In the genomic region with DNA sequence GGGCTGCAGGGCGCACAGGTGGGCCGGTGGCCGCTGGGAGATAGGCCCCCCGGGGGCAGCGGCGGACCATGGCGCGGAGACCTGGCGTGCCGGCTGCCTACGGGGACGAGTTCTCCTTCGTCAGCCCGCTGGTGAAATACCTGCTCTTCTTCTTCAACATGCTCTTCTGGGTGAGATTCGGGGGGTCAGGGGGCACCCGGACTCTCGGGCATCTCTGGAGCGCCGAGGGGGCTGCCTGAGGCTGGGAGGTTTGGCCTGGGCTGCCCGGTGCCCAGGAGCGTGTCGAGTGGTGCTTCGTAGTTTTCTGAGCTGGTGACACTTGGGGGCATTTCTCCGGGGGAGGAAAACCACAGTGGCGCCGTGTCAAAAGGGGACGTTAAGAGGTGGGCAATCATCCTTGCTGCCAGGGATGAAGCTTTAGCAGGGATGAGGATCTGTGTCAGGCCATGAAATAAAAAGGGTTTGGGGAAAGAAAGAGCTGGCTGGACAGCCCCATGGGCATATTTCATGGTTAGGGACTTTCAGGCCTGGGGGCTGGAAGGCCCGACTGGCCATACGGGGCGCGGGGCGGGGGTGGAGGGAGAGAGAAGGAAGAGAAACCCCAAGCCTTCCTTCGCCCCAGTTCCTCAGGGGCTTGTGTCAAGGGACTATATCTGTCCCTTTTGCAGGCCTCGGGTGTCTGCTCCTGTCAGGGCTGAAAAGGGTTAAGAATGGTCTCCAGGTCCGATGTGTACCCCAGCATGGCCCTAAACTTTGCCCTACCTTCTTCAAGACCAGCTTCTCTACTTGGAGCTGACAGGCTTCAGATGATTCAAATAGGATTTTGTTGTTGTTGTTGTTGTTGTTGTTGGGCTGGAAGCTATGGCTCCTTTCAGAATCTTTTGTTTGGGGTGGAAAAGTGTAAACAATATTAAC, we compare ENCODE assay signal across 8 mouse cellular contexts. TPM values are rescaled to one million over a fixed set of nuclear protein-coding genes. Genes with fewer than 3 reads are reported as not detected.
DNase-seq lines count a peak whose midpoint lies in the region; ATAC-seq and TF ChIP-seq lines count a peak whose summit lies in the region.

No protein-coding gene starts in this region.

- no peak for TF ChIP-seq CTCF in bone marrow, adult 2 months (IDR thresholded peaks at IDR 0.05; ENCODE audit: control insufficient read depth, insufficient read depth, low read length)
- no peak for TF ChIP-seq CTCF in heart, postnatal 0 days (IDR thresholded peaks at IDR 0.05; ENCODE audit: low read depth)
- no peak for TF ChIP-seq CTCF in liver, postnatal 0 days (IDR thresholded peaks at IDR 0.05; ENCODE audit: low read depth)

- H3K27me3 ChIP-seq in kidney, embryonic 16.5 days (ENCODE audit: insufficient read depth, low read length), result peaks cover 17% of the 10 kb centered on the region
- 0 out of 2 replicates have a peak, but pooled peaks cover 10% of the 10 kb centered on the region for H3K27me3 ChIP-seq in heart, postnatal 0 days (ENCODE audit: control insufficient read depth, insufficient read depth, low read length)
- H3K27me3 ChIP-seq in liver, postnatal 0 days (ENCODE audit: insufficient read depth, low read length), result 0 out of 2 replicates have a peak, but pooled peaks cover 10% of the 10 kb centered on the region

- peak; percentile 2; the same call in 1 of the 2 replicates for TF ChIP-seq POLR2A in bone marrow, adult 2 months (IDR thresholded peaks at IDR 0.05; ENCODE audit: borderline replicate concordance, control insufficient read depth, low read depth, low read length)

- peak overlapping the region; percentile 85 for H3K9ac ChIP-seq in kidney, embryonic 16.5 days (replicated peaks; ENCODE audit: low read length)
- peak overlapping the region; percentile 49 for H3K9ac ChIP-seq in heart, postnatal 0 days (replicated peaks; ENCODE audit: low read depth, low read length)
- peak overlapping the region; percentile 99 for H3K9ac ChIP-seq in liver, postnatal 0 days (replicated peaks)

- intact Hi-C loops in left cerebral cortex, postnatal 10 days (cut with DNase I), result no loop called here

- peak overlapping the region; percentile 79 for H3K4me3 ChIP-seq in kidney, embryonic 16.5 days (ENCODE audit: low read length)
- peak overlapping the region; percentile 85 for H3K4me3 ChIP-seq in bone marrow, adult 2 months (replicated peaks; ENCODE audit: control insufficient read depth, low read depth, low read length)
- H3K4me3 ChIP-seq in heart, postnatal 0 days (ENCODE audit: low read depth, low read length), result peak overlapping the region; percentile 71
- H3K4me3 ChIP-seq in liver, postnatal 0 days (ENCODE audit: low read depth, low read length), result peak overlapping the region; percentile 95

- H3K27ac ChIP-seq in kidney, embryonic 16.5 days (ENCODE audit: low read length), result peak overlapping the region; percentile 59; the same call in 1 of the 2 replicates
- H3K27ac ChIP-seq in bone marrow, adult 2 months (ENCODE audit: control insufficient read depth, insufficient read depth, low read depth, low read length, poor library complexity), result peak overlapping the region; percentile 81
- H3K27ac ChIP-seq in heart, postnatal 0 days (ENCODE audit: low read depth), result no peak overlapping the region
- peak overlapping the region; percentile 95 for H3K27ac ChIP-seq in liver, postnatal 0 days (ENCODE audit: low read depth)

- no peaks in the 10 kb centered on the region for H3K36me3 ChIP-seq in kidney, embryonic 16.5 days (ENCODE audit: insufficient read depth, low read length)
- H3K36me3 ChIP-seq in heart, postnatal 0 days (replicated peaks; ENCODE audit: control insufficient read depth, insufficient read depth, low read length), result no peaks in the 10 kb centered on the region
- H3K36me3 ChIP-seq in liver, postnatal 0 days (replicated peaks; ENCODE audit: insufficient read depth, low read length), result peaks cover 13% of the 10 kb centered on the region; the same call in 1 of the 2 replicates

- 4% methylated on average over 35 of the region's 35 CpGs for WGBS in kidney, embryonic 16.5 days
- WGBS in bone marrow, adult 2 months, result 4% methylated on average over 35 of the region's 35 CpGs
- 14% methylated on average over 28 of the region's 35 CpGs for WGBS in heart, postnatal 0 days
- WGBS in liver, postnatal 0 days (ENCODE audit: insufficient replicate concordance), result 3% methylated on average over 32 of the region's 35 CpGs

- H3K4me2 ChIP-seq in kidney, embryonic 16.5 days (replicated peaks; ENCODE audit: low read depth, low read length), result peak overlapping the region; percentile 97
- H3K4me2 ChIP-seq in heart, postnatal 0 days (ENCODE audit: low read depth, low read length), result peak overlapping the region; percentile 98
- H3K4me2 ChIP-seq in liver, postnatal 0 days (ENCODE audit: low read depth, low read length), result peak overlapping the region; percentile 93

- TF ChIP-seq EP300 in heart, postnatal 0 days (IDR thresholded peaks at IDR 0.05; ENCODE audit: low read depth), result no peak
- no peak for TF ChIP-seq EP300 in liver, postnatal 0 days (IDR thresholded peaks at IDR 0.05; ENCODE audit: low read depth)

- ATAC-seq in kidney, embryonic 16.5 days (ENCODE audit: low FRiP score, low TSS enrichment), result peak; percentile 43; the same call in 1 of the 2 replicates
- ATAC-seq in heart, postnatal 0 days (ENCODE audit: insufficient read depth, low read depth), result no peak
- ATAC-seq in liver, postnatal 0 days, result no peak; the same call in 1 of the 2 replicates
- ATAC-seq in inflammation-experienced regulatory T-cells, adult 6 months, result no peak

- H3K9me3 ChIP-seq in kidney, embryonic 16.5 days (ENCODE audit: low read length), result no peaks in the 10 kb centered on the region
- no peaks in the 10 kb centered on the region for H3K9me3 ChIP-seq in heart, postnatal 0 days (replicated peaks; ENCODE audit: control insufficient read depth, low read length)
- no peaks in the 10 kb centered on the region for H3K9me3 ChIP-seq in liver, postnatal 0 days (ENCODE audit: low read length)

- DNase-seq in kidney, postnatal 14 days, result no peak
- no peak for DNase-seq in heart, postnatal 0 days (ENCODE audit: low spot score)
- peak; percentile 40 for DNase-seq in liver, postnatal 0 days
- DNase-seq in adrenal gland, adult (ENCODE audit: inconsistent age in 2 of 2, low spot score in 1 of 2), result no peak
- no peak for DNase-seq in left cerebral cortex, postnatal 10 days (ENCODE audit: extremely low spot score in 1 of 2, low spot score in 2 of 2)

- H3K4me1 ChIP-seq in kidney, embryonic 16.5 days (ENCODE audit: insufficient read depth, low read length), result peaks cover 8% of the 10 kb centered on the region; the same call in 1 of the 2 replicates
- H3K4me1 ChIP-seq in bone marrow, adult 2 months (ENCODE audit: control insufficient read depth, insufficient read depth, low read length), result no peaks in the 10 kb centered on the region; the same call in 1 of the 2 replicates
- no peaks in the 10 kb centered on the region for H3K4me1 ChIP-seq in heart, postnatal 0 days (ENCODE audit: control insufficient read depth, insufficient read depth)
- H3K4me1 ChIP-seq in liver, postnatal 0 days (ENCODE audit: insufficient read depth), result peaks cover 25% of the 10 kb centered on the region

RNA-seq across cellular contexts. Expression of a gene that starts 0.6 kb away (rescaled TPM):
- polyA plus RNA-seq in kidney, embryonic 16.5 days (2015; fragmentation: Nextera tagmentation; extraction: Ambion mirVana), result 11.7 and 18.5 TPM in 2 replicates
- polyA plus RNA-seq in bone marrow, adult 2 months (2011; ENCODE audit: insufficient read depth, insufficient read length, low replicate concordance, missing spikeins), result 167 and 175 TPM in 2 replicates
- total RNA-seq in heart, postnatal 0 days (2014; rRNA removed; ENCODE audit: low replicate concordance), result 1.1 and 1.8 TPM in 2 replicates
- 1.3 and 1.6 TPM in 2 replicates for polyA plus RNA-seq in heart, postnatal 0 days (2015; fragmentation: Nextera tagmentation; extraction: Ambion mirVana)
- 84.8 and 87.5 TPM in 2 replicates for polyA plus RNA-seq in liver, postnatal 0 days (2015; fragmentation: Nextera tagmentation; extraction: Ambion mirVana)
- 10 to 100 TPM; 18.8 to 20.4 TPM for total RNA-seq in left cerebral cortex, postnatal 10 days (2021)
- polyA plus RNA-seq in inflammation-experienced regulatory T-cells, adult 6 months (2017; shearing (Covaris generic)), result under 1 TPM in 2 of 3 experiments, not detected in 1; 0.12 to 0.39 TPM

RNA-seq across cellular contexts. Expression of a gene that starts 40.7 kb away (rescaled TPM):
- 42.9 and 50.2 TPM in 2 replicates for polyA plus RNA-seq in kidney, embryonic 16.5 days (2015; fragmentation: Nextera tagmentation; extraction: Ambion mirVana)
- polyA plus RNA-seq in bone marrow, adult 2 months (2011; ENCODE audit: insufficient read depth, insufficient read length, low replicate concordance, missing spikeins), result 2.8 and 4.6 TPM in 2 replicates
- total RNA-seq in heart, postnatal 0 days (2014; rRNA removed; ENCODE audit: low replicate concordance), result 50.9 and 54.7 TPM in 2 replicates
- 6.5 and 7.1 TPM in 2 replicates for polyA plus RNA-seq in heart, postnatal 0 days (2015; fragmentation: Nextera tagmentation; extraction: Ambion mirVana)
- 2.2 and 2.5 TPM in 2 replicates for polyA plus RNA-seq in liver, postnatal 0 days (2015; fragmentation: Nextera tagmentation; extraction: Ambion mirVana)
- 10 to 100 TPM; 10.6 to 11.3 TPM for total RNA-seq in left cerebral cortex, postnatal 10 days (2021)
- polyA plus RNA-seq in inflammation-experienced regulatory T-cells, adult 6 months (2017; shearing (Covaris generic)), result not detected

Comparison
In these comparisons a context has a peak if more than half of its experiments do, and no peak if none do; other contexts are left out.
1. H3K9ac ChIP-seq: peak in every context shown above with its lines; median percentile 99 in liver, postnatal 0 days; 85 in kidney, embryonic 16.5 days; 49 in heart, postnatal 0 days.